ENCODE assay signal across 8 mouse cellular contexts in the genomic region with DNA sequence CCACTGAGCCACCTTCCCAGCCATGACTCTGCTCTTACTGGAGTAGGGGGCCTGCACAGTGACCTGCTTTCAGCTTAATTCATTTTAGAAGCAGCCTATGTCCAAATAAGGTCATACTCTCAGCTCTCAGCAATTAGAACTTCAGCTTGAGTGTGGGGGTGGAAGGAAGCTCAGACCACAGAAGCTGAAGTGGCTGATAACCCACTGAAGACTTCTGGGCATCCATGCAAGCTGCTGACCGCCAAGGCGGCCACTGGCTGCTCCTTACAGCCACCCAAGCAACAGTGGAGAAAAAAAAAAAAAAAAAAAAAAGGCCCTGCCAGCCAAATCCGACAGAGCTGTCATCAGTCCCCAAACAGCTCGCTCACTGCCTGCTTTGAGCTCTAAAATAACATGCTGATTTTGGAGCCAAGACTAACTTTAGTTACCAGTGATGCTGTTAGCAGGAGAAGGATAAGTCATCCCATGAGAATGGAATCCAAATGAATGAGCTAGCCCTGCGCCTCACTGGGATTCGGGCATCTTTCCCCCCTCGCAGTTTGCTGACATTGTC.
DNase-seq lines count a peak whose midpoint lies in the region; ATAC-seq and TF ChIP-seq lines count a peak whose summit lies in the region.

No protein-coding gene starts in this region.

- H3K27ac ChIP-seq in lung, embryonic 15.5 days, result peak overlapping the region; percentile 52
- no peak overlapping the region for H3K27ac ChIP-seq in intestine, embryonic 15.5 days
- H3K27ac ChIP-seq in intestine, embryonic 16.5 days (ENCODE audit: low read length), result no peak overlapping the region
- H3K27ac ChIP-seq in midbrain, embryonic 11.5 days (ENCODE audit: low read depth, low read length), result no peak overlapping the region

- H3K9me3 ChIP-seq in lung, embryonic 15.5 days, result no peaks in the 10 kb centered on the region
- no peaks in the 10 kb centered on the region for H3K9me3 ChIP-seq in intestine, embryonic 15.5 days
- no peaks in the 10 kb centered on the region for H3K9me3 ChIP-seq in intestine, embryonic 16.5 days (ENCODE audit: control insufficient read depth, low read length)
- no peaks in the 10 kb centered on the region for H3K9me3 ChIP-seq in midbrain, embryonic 11.5 days (ENCODE audit: control insufficient read depth, low read length)

- peaks cover 20% of the 10 kb centered on the region for H3K4me1 ChIP-seq in lung, embryonic 15.5 days
- no peaks in the 10 kb centered on the region for H3K4me1 ChIP-seq in lung, adult 2 months (ENCODE audit: control insufficient read depth, insufficient read depth, low read length)
- no peaks in the 10 kb centered on the region for H3K4me1 ChIP-seq in intestine, embryonic 15.5 days (replicated peaks)
- H3K4me1 ChIP-seq in intestine, embryonic 16.5 days (ENCODE audit: control insufficient read depth, insufficient read depth, low read length), result peaks cover 5% of the 10 kb centered on the region
- no peaks in the 10 kb centered on the region for H3K4me1 ChIP-seq in midbrain, embryonic 11.5 days (ENCODE audit: control insufficient read depth, insufficient read depth, low read length)

- ATAC-seq in lung, embryonic 15.5 days (ENCODE audit: borderline replicate concordance, extremely low read depth, low FRiP score, low TSS enrichment), result peak; percentile 66; the same call in 1 of the 2 replicates
- no peak for ATAC-seq in intestine, embryonic 15.5 days
- no peak for ATAC-seq in intestine, embryonic 16.5 days
- no peak for ATAC-seq in midbrain, embryonic 11.5 days (ENCODE audit: low FRiP score)

- H3K27me3 ChIP-seq in lung, embryonic 15.5 days, result no peaks in the 10 kb centered on the region
- no peaks in the 10 kb centered on the region for H3K27me3 ChIP-seq in intestine, embryonic 15.5 days (replicated peaks)
- H3K27me3 ChIP-seq in intestine, embryonic 16.5 days (replicated peaks; ENCODE audit: control insufficient read depth, insufficient read depth, low read length), result no peaks in the 10 kb centered on the region
- H3K27me3 ChIP-seq in midbrain, embryonic 11.5 days (ENCODE audit: control insufficient read depth, insufficient read depth, low read length), result no peaks in the 10 kb centered on the region

- no peak for DNase-seq in lung, adult 2 months
- DNase-seq in gastrocnemius, postnatal 10 days, result peak; percentile 26
- DNase-seq in layer of hippocampus, adult 9-11 months, result peak; percentile 34
- peak; percentile 10 for DNase-seq in right cerebral cortex, postnatal 4 days
- no peak for DNase-seq in midbrain, embryonic 11.5 days (ENCODE audit: low spot score, missing footprints)

- no peak for TF ChIP-seq CTCF in lung, adult 2 months (IDR thresholded peaks at IDR 0.05; ENCODE audit: insufficient read depth, low read length)

- no peak overlapping the region for H3K9ac ChIP-seq in lung, embryonic 15.5 days
- H3K9ac ChIP-seq in intestine, embryonic 15.5 days, result no peak overlapping the region
- no peak overlapping the region for H3K9ac ChIP-seq in intestine, embryonic 16.5 days (ENCODE audit: low read depth, low read length)
- no peak overlapping the region for H3K9ac ChIP-seq in midbrain, embryonic 11.5 days (ENCODE audit: low read length)

- no peak overlapping the region for H3K4me3 ChIP-seq in lung, embryonic 15.5 days
- H3K4me3 ChIP-seq in lung, adult 2 months (replicated peaks; ENCODE audit: extremely low read depth, low read depth, low read length), result no peak overlapping the region
- no peak overlapping the region for H3K4me3 ChIP-seq in intestine, embryonic 15.5 days (replicated peaks)
- no peak overlapping the region for H3K4me3 ChIP-seq in intestine, embryonic 16.5 days (ENCODE audit: low read length)
- H3K4me3 ChIP-seq in midbrain, embryonic 11.5 days (ENCODE audit: low read depth, low read length), result no peak overlapping the region

- 25% methylated on average over 7 of the region's 7 CpGs for WGBS in lung, embryonic 15.5 days
- WGBS in lung, adult 2 months, result 46% methylated on average over 7 of the region's 7 CpGs
- WGBS in intestine, embryonic 15.5 days, result 67% methylated on average over 7 of the region's 7 CpGs
- 65% methylated on average over 7 of the region's 7 CpGs for WGBS in intestine, embryonic 16.5 days
- WGBS in midbrain, embryonic 11.5 days, result 70% methylated on average over 7 of the region's 7 CpGs

- no peaks in the 10 kb centered on the region for H3K36me3 ChIP-seq in lung, embryonic 15.5 days
- no peaks in the 10 kb centered on the region for H3K36me3 ChIP-seq in intestine, embryonic 15.5 days
- H3K36me3 ChIP-seq in intestine, embryonic 16.5 days (ENCODE audit: control insufficient read depth, insufficient read depth, low read length), result no peaks in the 10 kb centered on the region
- no peaks in the 10 kb centered on the region for H3K36me3 ChIP-seq in midbrain, embryonic 11.5 days (ENCODE audit: control insufficient read depth, insufficient read depth, low read length)

- no peak for TF ChIP-seq POLR2A in lung, adult 2 months (IDR thresholded peaks at IDR 0.05; ENCODE audit: borderline replicate concordance, extremely low read depth, low read depth, low read length)

- H3K4me2 ChIP-seq in lung, embryonic 15.5 days, result no peak overlapping the region
- no peak overlapping the region for H3K4me2 ChIP-seq in intestine, embryonic 15.5 days (replicated peaks)
- no peak overlapping the region for H3K4me2 ChIP-seq in intestine, embryonic 16.5 days (ENCODE audit: low read depth, low read length)
- H3K4me2 ChIP-seq in midbrain, embryonic 11.5 days, result no peak overlapping the region

Comparison
In these comparisons a context has a peak if more than half of its experiments do, and no peak if none do; other contexts are left out.
1. DNase-seq: peak in gastrocnemius, postnatal 10 days (single experiment), layer of hippocampus, adult 9-11 months (single experiment) and right cerebral cortex, postnatal 4 days (single experiment); none in lung, adult 2 months (single experiment) and midbrain, embryonic 11.5 days (single experiment).